Mouse (Mus musculus) midbrain, embryonic 14.5 days (tissue): Measurements from ENCODE around the gene Dnajc16. TPM values are rescaled to one million over a fixed set of nuclear protein-coding genes. Genes with fewer than 3 reads are reported as not detected.

Experiments used
- ATAC-seq: fragments of 200-750 bp; cut with Nextera tagmentation; 2 replicates; pipeline ENCODE4 v1.8.0; 2017; ENCODE audit warnings: moderate number of reproducible peaks, moderate library complexity; ENCODE audit not compliant: low FRiP score, low TSS enrichment
- DNase-seq: peaks from one replicate; pipeline ENCODE4 v3.0.0-alpha.2; 2015
- H3K27ac ChIP-seq: fragments of 300-500 bp; sonication (generic); replicated peaks from 2 replicates; pipeline ENCODE4 v1.5.1; 2014; ENCODE audit warnings: mild to moderate bottlenecking, low read depth, low read length, moderate library complexity
- H3K27me3 ChIP-seq: fragments of 300-500 bp; sonication (generic); 2 replicates; pipeline ENCODE4 v1.6.1; 2014; ENCODE audit warnings: low read length, control low read depth, mixed read lengths; ENCODE audit not compliant: control insufficient read depth, insufficient read depth
- H3K36me3 ChIP-seq: fragments of 300-500 bp; sonication (generic); 2 replicates; pipeline ENCODE4 v1.6.1; 2014; ENCODE audit warnings: low read length, control low read depth; ENCODE audit not compliant: control insufficient read depth, insufficient read depth
- H3K4me1 ChIP-seq: fragments of 300-500 bp; sonication (generic); 2 replicates; pipeline ENCODE4 v1.6.1; 2014; ENCODE audit warnings: mild to moderate bottlenecking, antibody characterized with exemption, low read length, control low read depth; ENCODE audit not compliant: control insufficient read depth, insufficient read depth
- H3K4me2 ChIP-seq: fragments of 300-500 bp; sonication (generic); 2 replicates; pipeline ENCODE4 v1.6.1; 2014; ENCODE audit warnings: mild to moderate bottlenecking, low read length, moderate library complexity
- H3K4me3 ChIP-seq: fragments of 300-500 bp; sonication (generic); replicated peaks from 2 replicates; pipeline ENCODE4 v1.5.1; 2014; ENCODE audit warnings: low read depth, low read length
- H3K9ac ChIP-seq: fragments of 300-500 bp; sonication (generic); replicated peaks from 2 replicates; pipeline ENCODE4 v1.6.1; 2014; ENCODE audit warnings: mild to moderate bottlenecking, low read length, moderate library complexity
- H3K9me3 ChIP-seq: fragments of 300-500 bp; sonication (generic); 2 replicates; pipeline ENCODE4 v1.6.1; 2016; ENCODE audit warnings: low read length, control low read depth, mixed read lengths; ENCODE audit not compliant: control insufficient read depth
- WGBS: fragments of 180-500 bp; shearing (Covaris S2); extraction: QIAGEN DNeasy Blood & Tissue Kit; methylation state at CpG from one replicate; pipeline ENCODE4 v1.1.7; 2014; 5-methylcytosine and 5-hydroxymethylcytosine counted together
- polyA plus RNA-seq: library from polyadenylated mRNA; unstranded; fragments of >200 nt; fragmentation: Nextera tagmentation; extraction: Ambion mirVana; gene quantifications from 2 replicates; pipeline ENCODE4 v1.2.1, GENCODE M21; 2014

The Dnajc16 gene
- polyA plus RNA-seq, result 6.0 and 6.7 TPM in 2 replicates

DNA sequence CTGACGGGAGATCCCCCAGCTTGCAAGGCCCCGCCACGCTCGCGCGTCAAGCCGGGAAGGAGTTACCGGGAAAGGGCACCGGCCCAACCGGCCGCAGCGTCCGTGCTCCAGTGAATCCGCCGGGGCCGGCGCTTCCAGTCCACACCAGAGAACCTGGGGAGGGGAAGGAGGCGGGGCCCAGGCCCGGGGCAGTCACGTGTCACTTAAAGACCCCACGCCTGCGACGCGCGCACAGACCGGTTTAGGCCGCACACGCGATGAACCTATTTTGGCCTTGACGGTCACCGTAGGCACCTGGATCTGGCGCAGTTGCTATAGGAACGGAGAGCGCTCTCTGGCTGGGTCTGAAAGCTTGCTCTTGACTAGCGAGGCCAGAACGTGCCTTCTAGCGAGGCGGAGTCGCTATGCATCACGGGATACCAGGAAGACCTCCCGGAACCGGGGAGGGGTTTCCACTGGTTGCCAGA, at the start of gene Dnajc16:
TSS of gene Dnajc16 (minus strand) at position 408 of the 467 bp plus-strand sequence.
- peaks cover 26% of the 10 kb centered on the region for H3K36me3 ChIP-seq
- DNase-seq, result peak; percentile 100
- H3K4me2 ChIP-seq, result peak within 1 kb of the TSS; percentile 74
- peak within 1 kb of the TSS; percentile 96 for H3K4me3 ChIP-seq
- H3K4me1 ChIP-seq, result peaks cover 16% of the 10 kb centered on the region
- no peaks in the 10 kb centered on the region for H3K27me3 ChIP-seq
- ATAC-seq, result peak; percentile 92
- peak within 1 kb of the TSS; percentile 77 for H3K27ac ChIP-seq
- H3K9ac ChIP-seq, result peak within 1 kb of the TSS; percentile 94
- H3K9me3 ChIP-seq, result no peaks in the 10 kb centered on the region
- WGBS, result under 1% methylated on average over 42 of the region's 42 CpGs

DNA sequence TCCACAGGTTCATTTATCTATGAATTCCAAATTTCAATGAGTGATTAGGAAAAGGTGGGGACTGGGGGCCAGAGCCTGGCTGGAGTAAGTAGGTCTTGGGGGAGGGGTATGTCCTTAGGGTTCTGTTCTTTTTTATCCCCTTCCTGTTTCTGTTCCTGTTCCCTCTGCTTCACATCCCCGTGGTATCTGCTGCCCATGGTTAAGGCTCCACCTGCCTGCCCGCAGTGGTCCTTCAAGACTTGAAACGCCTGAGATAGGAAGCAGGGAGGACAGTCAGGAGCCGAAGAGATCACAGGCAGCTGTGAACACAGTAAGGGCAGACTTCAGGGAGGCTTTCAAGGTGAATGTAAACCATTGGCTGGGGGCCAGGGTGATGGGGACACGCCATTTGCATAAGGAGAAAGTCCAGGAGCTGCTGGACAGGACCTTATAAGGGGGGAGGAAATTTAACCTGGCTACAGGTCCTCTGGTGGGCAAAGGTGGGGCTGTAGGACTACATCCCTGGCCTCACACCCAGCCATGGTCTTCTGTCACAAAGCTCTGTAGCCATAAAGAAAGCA, 43.9 kb upstream of the Dnajc16 start:
- Histone ChIP-seq H3K9me3 (no peaks in the 10 kb centered on the region), H3K27ac (no peak overlapping the region), H3K27me3 (no peaks in the 10 kb centered on the region), H3K4me1 (no peaks in the 10 kb centered on the region), H3K9ac (no peak overlapping the region), H3K36me3 (no peaks in the 10 kb centered on the region), H3K4me3 (no peak overlapping the region), H3K4me2 (no peak overlapping the region)
- ATAC-seq (no peak), DNase-seq (no peak)
- 66% methylated on average over 5 of the region's 5 CpGs for WGBS

DNA sequence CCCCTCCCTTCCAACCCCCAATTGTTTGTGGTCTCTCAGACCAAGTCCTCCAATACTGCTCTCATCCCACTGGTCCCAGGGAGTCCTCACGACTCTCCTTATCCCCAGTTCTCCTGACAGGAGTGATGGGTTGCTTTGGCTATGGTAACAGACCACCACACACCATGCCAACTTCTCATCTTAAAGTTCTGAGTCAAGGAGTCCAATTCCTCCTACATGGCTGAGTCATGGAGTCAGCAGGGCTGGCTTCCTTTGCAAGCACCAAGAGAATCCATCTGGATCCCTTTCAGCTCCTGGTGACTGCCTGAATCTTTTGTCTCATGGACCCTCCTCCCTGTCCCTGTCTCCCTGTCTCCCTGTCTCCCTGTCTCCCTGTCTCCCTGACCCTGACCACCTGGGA, 43.2 kb upstream of the Dnajc16 start:
- H3K4me2 ChIP-seq, result no peak overlapping the region
- H3K9me3 ChIP-seq, result no peaks in the 10 kb centered on the region
- no peak overlapping the region for H3K27ac ChIP-seq
- WGBS, result 45% methylated on average over 1 of the region's 1 CpGs
- no peak for ATAC-seq
- no peak overlapping the region for H3K4me3 ChIP-seq
- DNase-seq, result no peak
- no peaks in the 10 kb centered on the region for H3K4me1 ChIP-seq
- no peaks in the 10 kb centered on the region for H3K36me3 ChIP-seq
- no peak overlapping the region for H3K9ac ChIP-seq
- H3K27me3 ChIP-seq, result no peaks in the 10 kb centered on the region

DNA sequence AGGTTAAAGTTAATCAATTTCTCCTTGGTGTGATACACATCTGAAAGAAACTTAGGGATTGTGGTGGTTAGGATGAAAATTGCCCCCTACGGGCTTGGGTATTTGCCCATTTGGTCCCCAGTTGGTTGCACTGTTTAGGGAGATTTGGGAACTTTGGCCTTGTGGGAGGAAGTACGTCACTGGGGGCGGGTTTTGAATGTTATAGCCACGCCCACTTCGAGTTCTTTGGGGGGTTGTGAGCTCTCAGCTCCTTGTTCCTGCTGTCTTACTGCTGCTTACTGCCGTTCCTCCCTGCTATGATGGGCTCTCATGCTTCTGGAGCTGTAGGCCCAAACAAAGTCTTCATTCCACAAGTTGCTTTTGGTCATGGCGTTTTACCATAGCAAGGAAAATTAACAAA, 40.6 kb upstream of the Dnajc16 start:
- DNase-seq, result no peak
- H3K27me3 ChIP-seq, result no peaks in the 10 kb centered on the region
- H3K4me1 ChIP-seq, result no peaks in the 10 kb centered on the region
- 85% methylated on average over 7 of the region's 7 CpGs for WGBS
- no peak for ATAC-seq
- H3K4me3 ChIP-seq, result no peak overlapping the region
- no peak overlapping the region for H3K4me2 ChIP-seq
- H3K9ac ChIP-seq, result no peak overlapping the region
- no peak overlapping the region for H3K27ac ChIP-seq
- H3K36me3 ChIP-seq, result no peaks in the 10 kb centered on the region
- no peaks in the 10 kb centered on the region for H3K9me3 ChIP-seq

DNA sequence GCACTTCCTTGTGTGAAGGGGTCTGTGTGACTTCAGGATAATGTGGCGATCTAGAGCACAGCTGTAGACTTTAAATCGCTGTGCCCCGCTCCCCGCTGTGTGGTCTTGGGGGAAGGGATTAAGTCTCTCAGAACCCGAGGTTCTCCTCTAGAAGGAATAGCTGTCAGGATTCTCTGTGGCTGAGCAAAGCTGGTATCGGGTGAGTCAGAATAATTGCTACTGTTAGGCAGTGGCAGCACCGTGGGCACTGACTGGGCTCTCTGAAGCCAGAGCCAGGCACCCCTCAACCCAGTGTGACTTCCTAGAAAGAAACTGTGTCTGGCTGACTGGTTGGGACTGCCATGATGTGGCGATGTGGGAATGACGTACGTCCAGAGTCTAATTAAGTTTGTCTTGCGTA, 39.6 kb upstream of the Dnajc16 start:
- Histone ChIP-seq H3K9ac (no peak overlapping the region), H3K4me1 (no peaks in the 10 kb centered on the region), H3K4me3 (no peak overlapping the region), H3K9me3 (no peaks in the 10 kb centered on the region), H3K4me2 (no peak overlapping the region), H3K27ac (no peak overlapping the region), H3K36me3 (no peaks in the 10 kb centered on the region), H3K27me3 (no peaks in the 10 kb centered on the region)
- WGBS, result 54% methylated on average over 11 of the region's 11 CpGs
- no peak for DNase-seq
- no peak for ATAC-seq

DNA sequence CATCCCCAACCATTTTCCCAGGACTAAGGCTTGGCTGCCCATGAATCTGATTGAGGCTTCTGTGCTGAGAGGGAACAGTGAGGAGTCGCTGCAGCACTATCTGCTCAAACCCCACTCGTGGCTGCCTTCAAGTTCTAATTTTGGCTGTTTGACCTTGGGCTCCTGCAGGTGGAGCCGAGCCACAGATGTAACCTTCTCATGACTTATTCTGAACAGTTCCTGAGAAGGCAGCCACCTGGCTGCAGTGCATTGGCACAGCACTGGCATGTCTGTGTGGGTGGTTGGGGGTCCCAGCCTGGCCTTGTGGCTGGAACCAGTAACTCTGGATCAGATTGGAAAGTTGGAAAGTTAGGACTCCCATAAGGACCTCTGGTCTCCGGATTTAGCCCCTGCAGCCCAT, 37.4 kb upstream of the Dnajc16 start:
- no peak overlapping the region for H3K9ac ChIP-seq
- DNase-seq, result no peak
- no peaks in the 10 kb centered on the region for H3K9me3 ChIP-seq
- H3K27me3 ChIP-seq, result no peaks in the 10 kb centered on the region
- WGBS, result 82% methylated on average over 4 of the region's 4 CpGs
- H3K27ac ChIP-seq, result no peak overlapping the region
- H3K4me3 ChIP-seq, result no peak overlapping the region
- no peak for ATAC-seq
- no peaks in the 10 kb centered on the region for H3K36me3 ChIP-seq
- H3K4me2 ChIP-seq, result no peak overlapping the region
- no peaks in the 10 kb centered on the region for H3K4me1 ChIP-seq

DNA sequence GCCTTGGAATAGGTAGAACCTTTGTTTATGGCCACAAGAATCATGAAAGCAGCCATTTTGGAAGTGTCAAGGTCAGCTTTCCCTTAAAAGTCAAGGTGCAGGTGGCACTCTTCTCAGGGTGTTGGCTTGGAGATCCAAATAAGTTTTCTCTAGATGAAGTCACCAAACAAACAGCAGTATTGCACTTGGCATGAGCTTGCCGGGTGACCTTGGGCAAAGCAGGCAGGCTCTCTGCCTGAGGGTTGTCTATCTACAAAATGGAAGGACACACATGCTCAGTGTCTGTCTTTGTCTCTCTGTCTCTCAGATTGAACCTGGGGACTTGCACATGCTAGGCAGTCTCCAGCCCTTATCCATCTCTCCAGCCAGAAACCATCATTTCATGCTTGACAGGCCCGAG, 36.7 kb upstream of the Dnajc16 start:
- no peaks in the 10 kb centered on the region for H3K9me3 ChIP-seq
- no peaks in the 10 kb centered on the region for H3K4me1 ChIP-seq
- H3K4me3 ChIP-seq, result no peak overlapping the region
- no peak overlapping the region for H3K27ac ChIP-seq
- WGBS, result 93% methylated on average over 2 of the region's 2 CpGs
- no peak for DNase-seq
- H3K4me2 ChIP-seq, result no peak overlapping the region
- H3K9ac ChIP-seq, result no peak overlapping the region
- no peak for ATAC-seq
- H3K27me3 ChIP-seq, result no peaks in the 10 kb centered on the region
- H3K36me3 ChIP-seq, result no peaks in the 10 kb centered on the region

DNA sequence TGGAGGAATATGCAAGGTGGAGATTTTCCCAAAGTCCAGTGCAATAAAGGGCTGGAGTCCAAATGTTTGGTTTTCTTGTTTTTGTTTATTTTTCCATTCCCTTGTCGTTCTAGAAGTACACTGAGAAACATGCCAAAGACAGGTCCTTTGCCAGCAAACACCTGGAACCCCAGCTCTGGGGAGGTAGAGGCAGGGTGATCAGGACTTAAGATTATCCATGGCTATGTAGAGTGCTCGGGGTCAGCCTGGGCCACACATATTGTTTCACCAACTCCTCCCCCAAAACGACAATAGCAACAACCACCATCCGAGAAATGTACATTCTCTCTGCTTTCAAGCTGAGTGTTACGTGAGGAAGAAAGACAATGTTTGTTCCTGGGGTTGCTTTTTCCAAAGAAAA, 35.3 kb upstream of the Dnajc16 start, which contains the start of gene Cela2a:
TSS of gene Cela2a (minus strand) at position 101 of the 400 bp plus-strand sequence.
- H3K9me3 ChIP-seq, result no peaks in the 10 kb centered on the region

DNA sequence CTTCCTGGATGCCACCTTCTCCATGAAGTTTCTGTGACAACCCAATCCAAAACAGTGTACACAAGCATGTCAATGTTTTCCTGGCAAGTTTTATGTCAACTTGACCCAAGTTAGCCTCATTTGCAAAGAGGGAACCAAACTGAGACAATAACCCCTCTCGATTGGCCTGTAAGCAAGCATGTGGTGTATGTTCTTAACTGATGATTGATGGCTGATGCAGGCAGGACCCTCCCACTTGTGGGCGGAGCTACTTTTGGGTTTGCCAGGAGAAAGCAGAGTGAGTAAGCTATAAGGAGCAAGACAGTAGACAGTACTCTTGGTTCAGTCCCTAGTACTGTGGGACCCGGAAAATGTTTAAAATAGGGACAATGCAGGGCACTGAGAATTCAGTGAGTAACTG, 32.2 kb upstream of the Dnajc16 start:
- no peaks in the 10 kb centered on the region for H3K27me3 ChIP-seq
- H3K36me3 ChIP-seq, result no peaks in the 10 kb centered on the region
- ATAC-seq (no peak), DNase-seq (peak; percentile 9)
- WGBS, result 72% methylated on average over 3 of the region's 3 CpGs
- H3K27ac ChIP-seq, result no peak overlapping the region
- H3K9ac ChIP-seq, result no peak overlapping the region
- H3K4me1 ChIP-seq, result no peaks in the 10 kb centered on the region
- H3K9me3 ChIP-seq, result no peaks in the 10 kb centered on the region
- H3K4me2 ChIP-seq, result no peak overlapping the region
- H3K4me3 ChIP-seq, result no peak overlapping the region

More for the DNA sequence above, 35.3 kb upstream of the Dnajc16 start, which contains the start of gene Cela2a:
- DNase-seq (no peak), ATAC-seq (no peak)
- H3K4me2 ChIP-seq, result no peak within 1 kb of the TSS
- WGBS, result 60% methylated on average over 5 of the region's 5 CpGs
- no peaks in the 10 kb centered on the region for H3K36me3 ChIP-seq
- no peak within 1 kb of the TSS for H3K27ac ChIP-seq
- no peaks in the 10 kb centered on the region for H3K27me3 ChIP-seq
- H3K4me1 ChIP-seq, result no peaks in the 10 kb centered on the region
- H3K4me3 ChIP-seq, result no peak within 1 kb of the TSS
- H3K9ac ChIP-seq, result no peak within 1 kb of the TSS
